Mouse (Mus musculus) testis, adult 10 weeks (tissue): ENCODE measurements around the gene Lpcat2. TPM values are rescaled to one million over a fixed set of nuclear protein-coding genes. Genes with fewer than 3 reads are reported as not detected.

ENCODE experiments used
- polyA plus RNA-seq: library from polyadenylated mRNA; stranded (reverse); fragments of 350-450 nt; fragmentation: Illumina TruSeq; extraction: RNeasy Lipid Tissue Mini Kit (QIAGEN cat#74804); gene quantifications from one replicate; pipeline ENCODE4 v1.2.3, GENCODE M21; 2014; ENCODE audit warnings: low read depth, low replicate concordance

Lpcat2 gene
- 0.67 TPM for polyA plus RNA-seq

DNA sequence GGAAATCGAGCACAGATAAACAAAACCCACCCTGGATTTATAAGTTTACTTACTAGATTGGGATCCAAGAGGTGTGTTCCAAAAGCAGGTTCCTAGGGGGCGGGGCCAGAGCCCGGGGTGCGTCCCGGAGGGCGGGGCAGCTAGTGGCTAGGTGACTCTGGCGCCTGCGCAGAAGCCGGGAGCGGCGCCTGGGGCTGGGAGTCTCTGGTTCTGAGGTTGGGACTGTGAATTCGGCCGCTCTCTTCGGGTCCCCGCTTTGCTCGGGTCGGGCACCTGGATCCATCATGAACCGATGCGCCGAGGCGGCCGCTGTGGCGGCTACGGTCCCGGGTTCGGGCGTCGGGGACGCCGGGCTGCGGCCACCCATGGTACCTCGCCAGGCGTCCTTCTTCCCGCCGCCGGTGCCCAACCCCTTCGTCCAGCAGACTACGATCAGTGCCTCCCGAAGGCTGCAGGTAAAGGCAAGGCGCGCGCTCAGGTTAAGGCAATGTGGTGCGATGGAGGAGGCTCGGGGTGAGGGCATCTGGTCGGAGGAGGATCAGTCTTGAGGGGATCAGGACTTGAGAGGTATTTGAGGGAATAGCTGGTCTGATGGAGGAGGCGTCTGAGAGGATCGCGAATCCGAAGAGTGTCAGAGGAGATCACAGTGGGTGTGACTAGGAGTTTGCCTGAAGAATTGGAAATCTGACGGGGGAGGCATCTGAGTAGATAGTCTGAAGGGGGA lies at the start of gene Lpcat2:
Gene Lpcat2, plus strand, starts transcription at position 169 of the 724 bp plus-strand sequence.

DNA sequence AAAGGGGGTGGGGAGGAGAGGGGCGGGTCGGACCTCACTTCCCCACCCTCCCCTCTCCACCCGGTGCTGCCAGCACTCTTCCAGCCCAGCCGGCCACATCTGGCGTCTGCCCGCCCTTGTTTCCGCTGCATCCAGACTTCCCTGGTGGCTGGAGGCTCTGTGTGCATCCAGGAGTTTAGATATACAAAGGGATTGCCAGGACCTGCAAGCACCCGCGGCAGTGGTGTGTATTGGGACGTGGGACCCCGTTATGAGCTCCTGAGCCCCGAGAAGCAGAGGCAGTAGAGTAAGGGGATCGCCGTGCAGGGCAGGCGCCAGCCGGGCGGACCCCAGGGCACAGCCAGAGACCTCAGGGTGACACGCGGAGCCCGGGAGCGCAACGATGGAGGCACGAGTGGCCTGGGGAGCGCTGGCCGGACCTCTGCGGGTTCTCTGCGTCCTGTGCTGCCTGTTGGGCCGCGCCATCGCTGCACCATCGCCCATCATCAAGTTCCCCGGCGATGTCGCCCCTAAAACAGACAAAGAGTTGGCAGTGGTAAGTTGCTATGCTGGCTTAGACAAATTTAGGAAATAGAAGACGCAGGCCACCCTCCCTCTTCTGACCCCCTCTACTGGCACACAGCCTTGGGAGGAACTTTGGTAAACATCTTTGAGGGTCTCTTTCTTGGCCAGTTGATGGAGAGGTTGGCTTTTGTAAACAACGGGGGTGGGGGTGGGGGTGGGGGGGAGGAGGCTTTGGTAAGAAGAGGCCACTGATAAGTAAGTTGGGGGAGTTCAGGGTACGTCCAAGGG lies 27.7 kb upstream of the Lpcat2 start, which contains the start of gene Mmp2:
Gene Mmp2, plus strand, starts transcription at position 49 of the 792 bp plus-strand sequence.

DNA sequence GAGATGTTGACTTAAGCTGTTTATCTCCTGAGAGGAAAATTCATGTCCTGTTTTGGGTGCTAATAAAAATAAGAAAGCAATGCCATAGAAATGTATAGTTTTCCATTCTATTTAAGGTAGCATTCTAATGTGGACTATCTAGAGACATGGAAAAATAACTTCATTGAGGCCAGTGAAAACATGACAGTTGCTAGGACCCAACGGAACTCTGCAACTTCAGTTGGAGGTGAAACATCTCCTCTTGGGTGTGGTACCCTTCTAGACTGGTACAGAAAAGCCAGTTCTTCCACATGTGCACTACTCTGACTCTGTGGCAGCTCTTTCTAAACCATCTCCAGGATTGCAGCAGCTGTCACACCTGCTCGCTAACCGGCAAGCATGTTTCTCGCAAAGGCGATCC lies 46.0 kb downstream of the Lpcat2 start, which contains the start of gene Capns2:
Gene Capns2, plus strand, starts transcription at position 301 of the 400 bp plus-strand sequence.

DNA sequence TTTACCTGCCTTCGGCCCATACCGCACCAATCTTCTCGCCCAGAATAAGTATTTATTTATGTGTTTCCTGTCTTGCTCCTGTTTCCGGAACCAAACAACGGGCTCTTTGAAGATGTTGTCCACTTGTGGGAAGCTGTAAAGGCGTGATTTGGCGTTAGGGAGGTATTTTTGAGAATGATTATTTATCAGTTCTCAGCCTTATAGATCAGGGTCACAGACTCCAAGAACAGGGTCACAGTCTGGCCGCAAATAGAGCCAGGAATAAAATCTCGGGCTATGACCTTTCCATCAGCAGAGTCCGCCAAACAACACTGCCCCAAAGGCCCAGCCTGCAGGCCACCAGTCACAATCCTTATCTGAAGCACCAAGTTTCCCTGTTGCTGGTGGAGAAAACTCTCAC lies 104.6 kb downstream of the Lpcat2 start, which contains the start of gene Slc6a2:
Gene Slc6a2, plus strand, starts transcription at position 301 of the 400 bp plus-strand sequence.

Other genes starting within 250 kb of the Lpcat2 start
- gene Irx6, start 181.1 kb upstream of the Lpcat2 start, polyA plus RNA-seq: not detected
- 1.4 TPM for gene Mmp2, start 28.0 kb upstream of the Lpcat2 start, polyA plus RNA-seq
- gene Capns2, start 46.1 kb downstream of the Lpcat2 start, polyA plus RNA-seq: 0.36 TPM
- 0.03 TPM for gene Slc6a2, start 104.7 kb downstream of the Lpcat2 start, polyA plus RNA-seq
- 2.4 TPM for gene Ces1a, start 192.9 kb downstream of the Lpcat2 start, polyA plus RNA-seq
- not detected for gene Ces1b, start 224.7 kb downstream of the Lpcat2 start, polyA plus RNA-seq